Mouse (Mus musculus) heart, embryonic 14.5 days (tissue): Measurements from ENCODE around the gene Treh. TPM values are rescaled to one million over a fixed set of nuclear protein-coding genes. Genes with fewer than 3 reads are reported as not detected.

Experiments used
- ATAC-seq: fragments of 200-750 bp; cut with Nextera tagmentation; 2 replicates; pipeline ENCODE4 v1.8.0; 2017; ENCODE audit warnings: low read depth, moderate TSS enrichment; ENCODE audit not compliant: insufficient number of reproducible peaks, insufficient read depth, low FRiP score
- H3K27ac ChIP-seq, 2 experiments: fragments of 200-500 bp in 1 of 2; fragments of 300-500 bp in 1 of 2; sonication (generic) in 1 of 2; replicated peaks in 1 of 2; 2 replicates each; pipeline ENCODE4 v1.5.1; 2012 to 2014; ENCODE audit warnings: low read depth in 2 of 2, low read length in 2 of 2, control low read depth in 1 of 2, mild to moderate bottlenecking in 1 of 2, mixed read lengths in 1 of 2; ENCODE audit not compliant: control insufficient read depth in 1 of 2, insufficient read depth in 1 of 2
- H3K27me3 ChIP-seq: fragments of 300-500 bp; sonication (generic); 2 replicates; pipeline ENCODE4 v1.6.1; 2014; ENCODE audit warnings: mild to moderate bottlenecking, low read length, control low read depth; ENCODE audit not compliant: control insufficient read depth, insufficient read depth
- H3K36me3 ChIP-seq: fragments of 300-500 bp; sonication (generic); 2 replicates; pipeline ENCODE4 v1.6.1; 2014; ENCODE audit warnings: mild to moderate bottlenecking, control low read depth, low read length, mixed read lengths; ENCODE audit not compliant: control insufficient read depth, insufficient read depth
- H3K4me1 ChIP-seq, 2 experiments: fragments of 200-500 bp in 1 of 2; fragments of 300-500 bp in 1 of 2; sonication (generic) in 1 of 2; 2 replicates each; pipeline ENCODE4 v1.6.1; 2012 to 2014; ENCODE audit warnings: low read length in 2 of 2, control low read depth in 1 of 2, mixed read lengths in 1 of 2; ENCODE audit not compliant: control insufficient read depth in 2 of 2, insufficient read depth in 2 of 2
- H3K4me2 ChIP-seq: fragments of 300-500 bp; sonication (generic); 2 replicates; pipeline ENCODE4 v1.6.1; 2014; ENCODE audit warnings: mild to moderate bottlenecking, low read length
- H3K4me3 ChIP-seq, 2 experiments: fragments of 200-500 bp in 1 of 2; fragments of 300-500 bp in 1 of 2; sonication (generic) in 1 of 2; 2 replicates each; pipeline ENCODE4 v1.5.1; 2012 to 2014; ENCODE audit warnings: low read length in 2 of 2, mild to moderate bottlenecking in 2 of 2, control low read depth in 1 of 2, low read depth in 1 of 2, moderate library complexity in 1 of 2; ENCODE audit not compliant: control insufficient read depth in 1 of 2, insufficient read depth in 1 of 2
- H3K9ac ChIP-seq: fragments of 300-500 bp; sonication (generic); 2 replicates; pipeline ENCODE4 v1.6.1; 2014; ENCODE audit warnings: mild to moderate bottlenecking, low read length
- H3K9me3 ChIP-seq: fragments of 300-500 bp; sonication (generic); 2 replicates; pipeline ENCODE4 v1.6.1; 2016; ENCODE audit warnings: low read length, control low read depth; ENCODE audit not compliant: control insufficient read depth
- WGBS: fragments of 180-500 bp; shearing (Covaris S2); extraction: QIAGEN DNeasy Blood & Tissue Kit; methylation state at CpG from one replicate; pipeline ENCODE4 v1.1.7; 2014; 5-methylcytosine and 5-hydroxymethylcytosine counted together
- polyA plus RNA-seq: library from polyadenylated mRNA; unstranded; fragments of >200 nt; fragmentation: Nextera tagmentation; extraction: Ambion mirVana; gene quantifications from 2 replicates; pipeline ENCODE4 v1.2.1, GENCODE M21; 2014

The Treh gene
- polyA plus RNA-seq, 1 experiment from 2014 or later: not detected

DNA sequence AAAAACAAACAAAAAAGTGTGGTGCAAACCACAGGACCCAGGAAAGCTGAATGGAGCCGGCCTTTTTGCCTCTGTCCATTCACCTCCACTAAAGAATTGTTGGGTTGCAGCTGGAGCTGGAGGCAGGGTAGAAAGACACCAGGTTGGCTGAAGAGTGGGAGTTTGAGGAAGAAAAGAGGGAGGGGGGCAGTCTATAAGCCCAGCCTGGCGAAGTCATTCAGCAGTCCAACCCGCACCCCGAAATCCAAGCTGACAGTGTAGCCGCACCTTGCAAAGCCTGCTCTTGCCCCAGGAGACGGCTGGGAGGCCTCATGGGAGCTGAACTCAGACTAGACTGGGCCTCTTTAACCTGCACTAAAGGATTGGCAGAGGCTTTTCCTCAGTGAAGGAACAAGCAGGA is 62.9 kb downstream of the Treh start:
- 81% methylated on average over 6 of the region's 6 CpGs for WGBS
- no peaks in the 10 kb centered on the region for H3K36me3 ChIP-seq
- no peak for ATAC-seq
- H3K9me3 ChIP-seq: no peaks in the 10 kb centered on the region
- peaks cover 15 to 26% of the 10 kb centered on the region in 2 experiments; a peak in 3 of 4 replicates for H3K4me1 ChIP-seq
- no peaks in the 10 kb centered on the region for H3K27me3 ChIP-seq
- H3K27ac ChIP-seq: no peak overlapping the region
- no peak overlapping the region for H3K9ac ChIP-seq
- no peak overlapping the region for H3K4me2 ChIP-seq
- no peak overlapping the region for H3K4me3 ChIP-seq

Other genes with a start within 250 kb of the Treh start
- not detected in 2 replicates for gene Foxr1, start 232.1 kb upstream of the Treh start, polyA plus RNA-seq
- gene Upk2, start 218.3 kb upstream of the Treh start, polyA plus RNA-seq: not detected in 2 replicates
- gene Bcl9l, start 190.4 kb upstream of the Treh start, polyA plus RNA-seq: 12.1 and 12.5 TPM in 2 replicates
- gene Cxcr5, start 111.4 kb upstream of the Treh start, polyA plus RNA-seq: not detected in 2 replicates
- gene Ddx6, start 68.3 kb upstream of the Treh start, polyA plus RNA-seq: 12.9 and 14.9 TPM in 2 replicates
- gene Phldb1, start 62.0 kb downstream of the Treh start, polyA plus RNA-seq: 23.2 and 25.4 TPM in 2 replicates
- 126 and 131 TPM in 2 replicates for gene Arcn1, start 94.6 kb downstream of the Treh start, polyA plus RNA-seq
- gene Ift46, start 94.7 kb downstream of the Treh start, polyA plus RNA-seq: 67.7 and 73.8 TPM in 2 replicates
- 1.3 and 1.9 TPM in 2 replicates for gene Tmem25, start 126.1 kb downstream of the Treh start, polyA plus RNA-seq
- 1.3 TPM in 1 of 2 replicates, not detected in the other for gene Ttc36, start 129.8 kb downstream of the Treh start, polyA plus RNA-seq
- 9.6 and 10.4 TPM in 2 replicates for gene Kmt2a, start 208.1 kb downstream of the Treh start, polyA plus RNA-seq
- gene Atp5l, start 247.5 kb downstream of the Treh start, polyA plus RNA-seq: 1,362 and 1,405 TPM in 2 replicates